Mouse (Mus musculus) midbrain, embryonic 11.5 days (tissue): ENCODE measurements at regions not wholly inside any gene's neighbourhood (a gene's known extent, or its start where the extent isn't known, plus 50 kb on each side); places are given as distances from the start of the nearest gene placed in this dataset.

Experiments used
- ATAC-seq: fragments of 200-750 bp; cut with Nextera tagmentation; 2 replicates; pipeline ENCODE4 v1.8.0; 2017; ENCODE audit warnings: moderate TSS enrichment, moderate library complexity; ENCODE audit not compliant: low FRiP score
- DNase-seq: peaks from one replicate; pipeline ENCODE4 v3.0.0; 2015; ENCODE audit warnings: low spot score; ENCODE audit errors: missing footprints
- H3K27ac ChIP-seq: fragments of 300-500 bp; sonication (generic); 2 replicates; pipeline ENCODE4 v1.5.1; 2014; ENCODE audit warnings: low read depth, low read length
- H3K27me3 ChIP-seq: fragments of 300-500 bp; sonication (generic); 2 replicates; pipeline ENCODE4 v1.6.1; 2014; ENCODE audit warnings: mild to moderate bottlenecking, low read length, moderate library complexity, mixed read lengths; ENCODE audit not compliant: control insufficient read depth, insufficient read depth
- H3K36me3 ChIP-seq: fragments of 300-500 bp; sonication (generic); 2 replicates; pipeline ENCODE4 v1.6.1; 2014; ENCODE audit warnings: mild to moderate bottlenecking, low read length, moderate library complexity, mixed read lengths; ENCODE audit not compliant: control insufficient read depth, insufficient read depth
- H3K4me1 ChIP-seq: fragments of 300-500 bp; sonication (generic); 2 replicates; pipeline ENCODE4 v1.6.1; 2014; ENCODE audit warnings: low read length; ENCODE audit not compliant: control insufficient read depth, insufficient read depth
- H3K4me2 ChIP-seq: fragments of 300-500 bp; sonication (generic); 2 replicates; pipeline ENCODE4 v1.6.1; 2014; ENCODE audit warnings: mild to moderate bottlenecking, moderate library complexity
- H3K4me3 ChIP-seq: fragments of 300-500 bp; sonication (generic); 2 replicates; pipeline ENCODE4 v1.5.1; 2014; ENCODE audit warnings: low read depth, low read length
- H3K9ac ChIP-seq: fragments of 300-500 bp; sonication (generic); 2 replicates; pipeline ENCODE4 v1.6.1; 2014; ENCODE audit warnings: low read length
- H3K9me3 ChIP-seq: fragments of 300-500 bp; sonication (generic); 2 replicates; pipeline ENCODE4 v1.6.1; 2016; ENCODE audit warnings: low read length; ENCODE audit not compliant: control insufficient read depth
- WGBS: fragments of 180-500 bp; shearing (Covaris S2); extraction: QIAGEN DNeasy Blood & Tissue Kit; methylation state at CpG from one replicate; pipeline ENCODE4 v1.1.7; 2014; 5-methylcytosine and 5-hydroxymethylcytosine counted together

DNA sequence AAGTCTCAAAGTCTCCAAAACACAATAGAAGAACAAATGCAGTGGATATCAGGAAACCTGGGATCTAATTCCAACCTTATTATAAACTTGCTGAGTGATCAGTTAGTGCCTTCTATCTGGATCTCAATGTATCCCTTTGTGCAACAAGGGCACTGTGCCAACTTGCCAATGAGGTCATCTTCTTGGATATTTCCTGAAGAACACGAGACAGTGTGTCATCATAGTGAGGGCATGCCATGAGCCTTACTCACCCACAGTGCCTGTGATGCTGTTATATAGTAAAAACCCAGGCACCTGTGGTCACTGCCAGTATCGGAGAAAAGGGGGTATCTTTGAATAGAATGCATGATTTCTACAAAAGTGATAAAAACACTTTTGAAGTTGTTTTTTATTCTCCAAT is 60.2 kb upstream of the Cd34 start:
- Histone ChIP-seq H3K27ac (no peak overlapping the region), H3K4me2 (no peak overlapping the region), H3K4me3 (no peak overlapping the region), H3K27me3 (no peaks in the 10 kb centered on the region), H3K9me3 (no peaks in the 10 kb centered on the region), H3K36me3 (no peaks in the 10 kb centered on the region), H3K4me1 (peaks cover 2% of the 10 kb centered on the region; the same call in 1 of the 2 replicates), H3K9ac (no peak overlapping the region)
- no peak for DNase-seq
- ATAC-seq, result no peak
- WGBS, result 81% methylated on average over 2 of the region's 2 CpGs

- 24% methylated on average over 22 of the region's 22 CpGs for WGBS
- Histone ChIP-seq H3K36me3 (no peaks in the 10 kb centered on the region), H3K27ac (no peak overlapping the region), H3K4me1 (peaks cover 2% of the 10 kb centered on the region; the same call in 1 of the 2 replicates), H3K9me3 (no peaks in the 10 kb centered on the region), H3K4me3 (no peak overlapping the region), H3K27me3 (no peaks in the 10 kb centered on the region), H3K4me2 (0 out of 2 replicates have a peak overlapping the region, but pooled peaks have one; percentile 14), H3K9ac (peak overlapping the region; percentile 39; the same call in 1 of the 2 replicates)
- DNase-seq, result peak; percentile 99
- peak; percentile 94 for ATAC-seq
Observed at GRCm38 (mm10) chr1:194879324-194880233, 59.0 kb upstream of the Cd34 start.

DNA sequence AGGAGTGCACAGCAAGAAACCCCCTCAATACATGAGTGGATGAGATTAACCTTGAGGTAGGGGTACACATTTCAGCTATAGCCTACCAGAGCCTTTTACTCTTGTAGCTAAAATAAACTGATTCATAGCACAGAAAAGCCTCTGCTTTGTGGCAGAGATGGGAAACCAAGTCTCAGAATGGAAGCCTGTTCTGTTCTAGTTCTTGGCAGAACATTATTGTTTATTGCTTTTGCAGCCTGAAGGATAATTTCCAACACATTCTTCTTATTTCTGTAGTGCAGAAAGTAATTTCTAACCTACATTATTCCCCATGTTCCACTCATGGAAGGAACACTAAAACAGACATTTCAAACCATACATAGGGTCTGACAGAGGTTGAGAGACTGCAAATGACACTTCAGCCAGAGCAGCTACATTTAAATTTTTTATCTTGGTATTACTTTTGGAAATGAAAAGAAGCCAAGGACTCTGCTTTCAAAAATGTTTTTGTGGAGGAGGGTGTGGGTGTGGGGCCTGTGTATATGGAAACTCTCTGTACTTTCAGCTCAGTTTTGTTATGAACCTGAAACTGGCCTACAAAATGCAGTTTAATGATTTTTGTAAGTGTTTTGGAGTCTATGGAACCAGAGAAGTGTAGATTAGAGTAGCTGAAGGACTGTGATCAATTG is 56.9 kb upstream of the Cd34 start:
- H3K27ac ChIP-seq, result no peak overlapping the region
- peaks cover 2% of the 10 kb centered on the region; the same call in 1 of the 2 replicates for H3K4me1 ChIP-seq
- no peaks in the 10 kb centered on the region for H3K27me3 ChIP-seq
- ATAC-seq (no peak), DNase-seq (no peak)
- H3K4me3 ChIP-seq, result no peak overlapping the region
- no peak overlapping the region for H3K4me2 ChIP-seq
- H3K36me3 ChIP-seq, result no peaks in the 10 kb centered on the region
- H3K9me3 ChIP-seq, result no peaks in the 10 kb centered on the region
- no peak overlapping the region for H3K9ac ChIP-seq

DNA sequence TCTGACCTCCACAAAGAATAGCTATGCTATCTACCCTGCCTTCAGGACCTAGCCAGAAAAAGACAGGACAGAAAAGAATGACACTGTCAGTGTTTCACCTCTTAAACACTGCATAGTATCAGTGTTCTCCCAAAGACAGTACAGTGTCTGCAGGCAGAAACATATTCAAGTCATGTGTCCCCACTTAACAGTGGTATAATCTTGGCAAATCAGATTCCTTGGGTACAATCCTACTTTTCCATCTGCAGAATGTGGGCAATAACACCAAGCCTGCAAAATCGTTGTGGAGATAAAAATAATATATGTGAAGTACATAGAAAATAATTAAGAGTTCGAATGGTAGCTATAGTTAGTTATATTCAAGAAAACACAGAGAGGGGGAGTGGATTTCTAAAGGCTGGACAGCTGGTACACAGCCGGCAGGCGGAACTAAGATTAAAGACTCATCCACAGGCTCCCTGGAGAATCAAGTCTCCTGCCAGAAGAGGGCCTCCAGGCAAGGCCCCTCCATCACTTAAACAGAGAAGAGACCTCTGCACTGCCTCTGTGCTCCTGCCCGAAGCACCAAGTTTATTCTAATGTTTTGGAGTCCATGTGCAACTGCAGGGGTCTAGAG is 53.4 kb upstream of the Cd34 start:
- Histone ChIP-seq H3K27me3 (no peaks in the 10 kb centered on the region), H3K4me1 (no peaks in the 10 kb centered on the region), H3K4me2 (no peak overlapping the region), H3K9me3 (no peaks in the 10 kb centered on the region), H3K4me3 (no peak overlapping the region), H3K9ac (no peak overlapping the region), H3K27ac (no peak overlapping the region), H3K36me3 (no peaks in the 10 kb centered on the region)
- 73% methylated on average over 5 of the region's 5 CpGs for WGBS
- ATAC-seq (no peak), DNase-seq (no peak)

DNA sequence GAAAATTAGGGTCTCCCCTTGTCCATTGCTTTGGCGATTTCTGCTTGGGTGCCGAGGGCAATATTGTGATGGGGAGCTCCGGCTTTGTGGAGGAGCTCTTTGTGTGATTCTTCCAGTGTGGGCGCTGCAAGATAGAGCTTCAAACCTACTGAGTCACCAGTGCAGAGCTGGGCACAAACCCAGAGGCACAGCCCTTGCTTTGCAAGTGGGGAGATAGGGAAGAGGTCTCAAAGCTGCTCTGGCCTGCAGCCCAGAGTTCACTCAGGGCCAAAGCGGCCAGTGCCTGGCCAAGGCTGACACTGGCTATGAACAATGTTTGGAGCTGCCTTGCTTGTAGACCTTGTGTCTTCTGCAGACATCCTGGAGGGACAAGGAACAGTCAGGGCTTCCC is 52.9 kb upstream of the Cd34 start:
- DNase-seq (peak; percentile 66), ATAC-seq (no peak)
- Histone ChIP-seq H3K27ac (no peak overlapping the region), H3K9me3 (no peaks in the 10 kb centered on the region), H3K4me2 (no peak overlapping the region), H3K4me1 (no peaks in the 10 kb centered on the region), H3K36me3 (no peaks in the 10 kb centered on the region), H3K9ac (no peak overlapping the region), H3K4me3 (no peak overlapping the region), H3K27me3 (no peaks in the 10 kb centered on the region)
- 90% methylated on average over 5 of the region's 5 CpGs for WGBS
